Mouse (Mus musculus) erythroblast, embryonic 14.5 days (primary cell): ENCODE results near the gene Sgce.

Experiments
- GATA1 ChIP-seq: IDR thresholded peaks from 2 replicates; pipeline ENCODE4 v1.6.1; 2012; ENCODE audit warnings: low read length, inconsistent platforms, mixed read lengths
- TAL1 ChIP-seq: IDR thresholded peaks from 3 replicates; pipeline ENCODE4 v1.6.1; 2012; ENCODE audit warnings: low read length, inconsistent platforms, mixed read lengths

DNA sequence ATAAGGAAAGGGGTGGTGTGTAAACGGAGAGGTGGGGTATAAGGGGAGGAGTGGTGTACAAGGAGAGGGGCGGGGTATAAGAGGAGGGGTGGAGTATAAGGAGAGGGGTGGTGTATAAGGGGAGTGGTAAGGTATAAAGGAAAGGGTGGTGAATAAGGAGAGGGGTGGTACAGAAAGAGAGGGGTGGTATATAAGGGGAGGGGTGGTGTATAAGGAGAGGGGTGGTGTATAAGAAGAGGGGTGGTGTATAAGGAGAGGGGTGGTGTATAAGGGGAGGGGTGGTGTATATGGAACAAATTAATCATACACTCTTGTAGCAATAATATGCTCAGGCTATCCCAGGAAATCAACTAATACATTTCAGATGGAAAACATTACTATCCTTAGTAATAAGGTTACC, 15.2 kb upstream of the Sgce start:
- no peak for TF ChIP-seq GATA1
- TF ChIP-seq TAL1 = no peak
